ENCODE assay signal across 8 mouse cellular contexts in the genomic region with DNA sequence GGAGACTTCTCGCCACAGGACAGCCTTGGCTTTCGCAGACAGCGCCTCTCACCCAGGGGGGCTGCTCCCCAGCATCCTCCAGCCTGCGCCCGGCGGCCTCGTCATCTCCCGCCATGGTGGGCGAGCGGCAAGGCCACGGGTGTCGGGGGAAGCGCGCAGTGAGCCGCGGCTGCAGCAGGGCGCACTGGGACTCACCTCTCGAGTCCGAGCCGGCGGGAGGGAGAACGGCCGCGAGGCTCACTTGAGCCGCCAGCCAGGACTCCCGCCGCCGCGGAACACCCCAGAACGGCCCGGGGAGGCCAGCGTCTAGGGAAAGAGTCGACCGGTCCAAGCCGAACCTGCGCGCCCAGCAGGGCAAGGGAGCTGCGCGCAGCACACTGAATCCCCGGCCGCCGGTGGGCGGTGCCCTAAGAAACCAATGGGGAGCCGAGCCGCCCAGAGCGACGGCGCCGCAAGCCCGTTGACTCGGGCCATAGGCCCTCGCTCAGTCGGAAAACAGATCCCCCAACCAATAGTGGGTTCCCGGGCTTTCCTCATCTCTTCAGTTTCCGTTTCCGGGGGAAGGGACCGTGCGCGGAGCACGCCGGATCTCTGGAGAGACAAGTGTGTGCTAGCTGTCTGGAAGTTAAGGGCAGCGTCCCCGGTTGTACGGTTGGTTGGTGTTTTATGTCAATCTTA. TPM values are rescaled to one million over a fixed set of nuclear protein-coding genes. Genes with fewer than 3 reads are reported as not detected.
DNase-seq lines count a peak whose midpoint lies in the region; ATAC-seq and TF ChIP-seq lines count a peak whose summit lies in the region.

A gene (minus strand): TSS at position 533 of the 678 bp plus-strand sequence.

- TF ChIP-seq POLR2A in heart, adult 2 months (IDR thresholded peaks at IDR 0.05; ENCODE audit: insufficient read depth, low read depth, low read length): peak; percentile 79

- peaks cover 42% of the 10 kb centered on the region for H3K9me3 ChIP-seq in embryonic facial prominence, embryonic 14.5 days (ENCODE audit: control insufficient read depth, low read length)
- H3K9me3 ChIP-seq in limb, embryonic 13.5 days: peaks cover 33% of the 10 kb centered on the region
- peaks cover 10% of the 10 kb centered on the region; the same call in 1 of the 2 replicates for H3K9me3 ChIP-seq in midbrain, embryonic 16.5 days (replicated peaks; ENCODE audit: control insufficient read depth, low read length, poor library complexity, severe bottlenecking)

- peak; percentile 27 for TF ChIP-seq CTCF in heart, adult 2 months (IDR thresholded peaks at IDR 0.05)

- H3K79me2 ChIP-seq in heart, adult 2 months (replicated peaks; ENCODE audit: control insufficient read depth, insufficient read depth, low read length): 0 out of 2 replicates have a peak, but pooled peaks cover 2% of the 10 kb centered on the region

- peak within 1 kb of the TSS; percentile 78 for H3K27ac ChIP-seq in embryonic facial prominence, embryonic 14.5 days (replicated peaks; ENCODE audit: low read depth, low read length)
- H3K27ac ChIP-seq in heart, adult 2 months: peak within 1 kb of the TSS; percentile 65
- H3K27ac ChIP-seq in limb, embryonic 13.5 days: peak within 1 kb of the TSS; percentile 79
- H3K27ac ChIP-seq in midbrain, embryonic 16.5 days (ENCODE audit: low read length): peak within 1 kb of the TSS; percentile 81

- intact Hi-C loops in heart, adult 2 months (cut with DNase I): loop anchor here (2.0 kb wide), 1 partner anchor 82 kb away; a partner anchor contains a TSS

- ATAC-seq in embryonic facial prominence, embryonic 14.5 days (ENCODE audit: low read depth): peak; percentile 100
- ATAC-seq in limb, embryonic 13.5 days (ENCODE audit: low FRiP score, low read depth): peak; percentile 100
- peak; percentile 100 for ATAC-seq in midbrain, embryonic 16.5 days

- H3K4me2 ChIP-seq in embryonic facial prominence, embryonic 14.5 days (ENCODE audit: low read depth, low read length): peak within 1 kb of the TSS; percentile 71
- peak within 1 kb of the TSS; percentile 91 for H3K4me2 ChIP-seq in limb, embryonic 13.5 days (replicated peaks)
- H3K4me2 ChIP-seq in midbrain, embryonic 16.5 days (ENCODE audit: low read length): peak within 1 kb of the TSS; percentile 97

- H3K4me3 ChIP-seq in embryonic facial prominence, embryonic 14.5 days (ENCODE audit: low read depth, low read length): peak within 1 kb of the TSS; percentile 81
- peak within 1 kb of the TSS; percentile 95 for H3K4me3 ChIP-seq in heart, adult 2 months
- H3K4me3 ChIP-seq in limb, embryonic 13.5 days: peak within 1 kb of the TSS; percentile 98
- H3K4me3 ChIP-seq in midbrain, embryonic 16.5 days (ENCODE audit: low read depth, low read length): peak within 1 kb of the TSS; percentile 99

- no peak for TF ChIP-seq EP300 in heart, adult 2 months (IDR thresholded peaks at IDR 0.05; ENCODE audit: insufficient read depth, low read depth, low read length)

- peak; percentile 96 for DNase-seq in 3T3-L1 (ENCODE audit: low read depth, low spot score)
- peak; percentile 69 to 81 for DNase-seq in adrenal gland, postnatal 4 days (ENCODE audit: low spot score in 2 of 2)
- peak; percentile 98 for DNase-seq in embryonic facial prominence, embryonic 14.5 days (ENCODE audit: low spot score)
- DNase-seq in heart, adult 2 months: peak; percentile 92 to 95
- DNase-seq in kidney, adult 8-10 months: peak; percentile 91 to 92
- peak; percentile 87 to 93 for DNase-seq in spleen, postnatal 10 days (ENCODE audit: low spot score in 2 of 2)

- H3K27me3 ChIP-seq in embryonic facial prominence, embryonic 14.5 days (replicated peaks; ENCODE audit: control insufficient read depth, insufficient read depth, low read length): no peaks in the 10 kb centered on the region
- no peaks in the 10 kb centered on the region for H3K27me3 ChIP-seq in heart, adult 2 months (ENCODE audit: control insufficient read depth, insufficient read depth, low read length)
- H3K27me3 ChIP-seq in limb, embryonic 13.5 days: no peaks in the 10 kb centered on the region
- no peaks in the 10 kb centered on the region for H3K27me3 ChIP-seq in midbrain, embryonic 16.5 days (ENCODE audit: control insufficient read depth, insufficient read depth, low read depth, low read length)

- H3K36me3 ChIP-seq in embryonic facial prominence, embryonic 14.5 days (ENCODE audit: control insufficient read depth, insufficient read depth, low read length): peaks cover 10% of the 10 kb centered on the region
- H3K36me3 ChIP-seq in heart, adult 2 months (ENCODE audit: control insufficient read depth, insufficient read depth, low read length): no peaks in the 10 kb centered on the region
- peaks cover 28% of the 10 kb centered on the region for H3K36me3 ChIP-seq in limb, embryonic 13.5 days
- H3K36me3 ChIP-seq in midbrain, embryonic 16.5 days (ENCODE audit: control insufficient read depth, insufficient read depth, low read length): peaks cover 1% of the 10 kb centered on the region; the same call in 1 of the 2 replicates

- under 1% methylated on average over 56 of the region's 64 CpGs for WGBS in embryonic facial prominence, embryonic 14.5 days
- under 1% methylated on average over 64 of the region's 64 CpGs for WGBS in heart, adult 2 months
- WGBS in limb, embryonic 13.5 days: under 1% methylated on average over 64 of the region's 64 CpGs
- WGBS in midbrain, embryonic 16.5 days: under 1% methylated on average over 58 of the region's 64 CpGs

- H3K4me1 ChIP-seq in embryonic facial prominence, embryonic 14.5 days (ENCODE audit: control insufficient read depth, insufficient read depth, low read length): peaks cover 11% of the 10 kb centered on the region
- H3K4me1 ChIP-seq in heart, adult 2 months (ENCODE audit: control insufficient read depth, insufficient read depth, low read length): 0 out of 2 replicates have a peak, but pooled peaks cover 1% of the 10 kb centered on the region
- H3K4me1 ChIP-seq in limb, embryonic 13.5 days: peaks cover 13% of the 10 kb centered on the region
- H3K4me1 ChIP-seq in midbrain, embryonic 16.5 days (ENCODE audit: control insufficient read depth, insufficient read depth, low read length): peaks cover 21% of the 10 kb centered on the region

- peak within 1 kb of the TSS; percentile 87 for H3K9ac ChIP-seq in embryonic facial prominence, embryonic 14.5 days (ENCODE audit: low read depth, low read length)
- H3K9ac ChIP-seq in heart, adult 2 months (ENCODE audit: low read depth, low read length): peak within 1 kb of the TSS; percentile 89
- H3K9ac ChIP-seq in limb, embryonic 13.5 days: peak within 1 kb of the TSS; percentile 93
- H3K9ac ChIP-seq in midbrain, embryonic 16.5 days (ENCODE audit: low read depth, low read length): peak within 1 kb of the TSS; percentile 95

RNA-seq across cellular contexts. Expression of the gene that starts here (rescaled TPM):
- 10 to 100 TPM; 27.4 to 29.4 TPM for total RNA-seq in adrenal gland, postnatal 4 days (2021)
- 31.6 and 32.5 TPM in 2 replicates for polyA plus RNA-seq in embryonic facial prominence, embryonic 14.5 days (2014; fragmentation: Nextera tagmentation; extraction: Ambion mirVana)
- total RNA-seq in heart, adult 2 months (2021): 10 to 100 TPM in 1 of 2 experiments, 1 to 10 TPM in 1; 8.8 to 10.2 TPM
- polyA plus RNA-seq in heart, adult 2 months (2012; rRNA removed): 4.0 and 5.4 TPM in 2 replicates
- 36.8 and 36.9 TPM in 2 replicates for polyA plus RNA-seq in limb, embryonic 13.5 days (2015; fragmentation: Nextera tagmentation; extraction: Ambion mirVana)
- polyA plus RNA-seq in midbrain, embryonic 16.5 days (2015; fragmentation: Nextera tagmentation; extraction: Ambion mirVana): 15.1 and 17.2 TPM in 2 replicates

Comparison
In these comparisons a context has a peak if more than half of its experiments do, and no peak if none do; other contexts are left out.
1. Peak in every context shown above with its lines: DNase-seq, ATAC-seq, H3K4me3 ChIP-seq and H3K27ac ChIP-seq.